10 mouse cellular contexts compared by ENCODE assay signal in genomic region chr7:139364936-139365830, GRCm38 (mm10). TPM values are rescaled to one million over a fixed set of nuclear protein-coding genes. Genes with fewer than 3 reads are reported as not detected.
DNase-seq lines count a peak whose midpoint lies in the region; ATAC-seq lines count a peak whose summit lies in the region.
"Had no signal": no experiment of that assay in that cellular context is flagged by ENCODE, and none has a peak within 500 bp of the region (broad histone marks: within the 10 kb centered on the region; RNA-seq: fewer than 3 reads in every experiment).

No protein-coding gene starts in this region.

- H3K9me3 ChIP-seq in hindbrain, embryonic 10.5 days, result no peaks in the 10 kb centered on the region
- no peaks in the 10 kb centered on the region for H3K9me3 ChIP-seq in hindbrain, embryonic 16.5 days (ENCODE audit: control insufficient read depth, low read length)
- no peaks in the 10 kb centered on the region for H3K9me3 ChIP-seq in heart, embryonic 15.5 days (replicated peaks)
- H3K9me3 ChIP-seq in liver, embryonic 15.5 days (replicated peaks), result no peaks in the 10 kb centered on the region
- H3K9me3 ChIP-seq: hindbrain, embryonic 15.5 days; midbrain, embryonic 13.5 days had no signal

- intact Hi-C loops in gastrocnemius, postnatal 36 days (cut with DNase I), result loop anchor here (2.0 kb wide), 2 partner anchors 24 to 56 kb away; partner anchors contain the start of gene Inpp5a

- peaks cover 48% of the 10 kb centered on the region for H3K4me1 ChIP-seq in hindbrain, embryonic 10.5 days (replicated peaks)
- H3K4me1 ChIP-seq in hindbrain, embryonic 16.5 days (ENCODE audit: control insufficient read depth, insufficient read depth, low read depth, low read length), result peaks cover 19% of the 10 kb centered on the region
- H3K4me1 ChIP-seq in heart, embryonic 15.5 days (replicated peaks), result peaks cover 89% of the 10 kb centered on the region
- H3K4me1 ChIP-seq in liver, embryonic 15.5 days (replicated peaks), result peaks cover 26% of the 10 kb centered on the region

- H3K27me3 ChIP-seq in hindbrain, embryonic 10.5 days (ENCODE audit: insufficient read depth, poor library complexity, severe bottlenecking), result 0 out of 2 replicates have a peak, but pooled peaks cover 4% of the 10 kb centered on the region
- no peaks in the 10 kb centered on the region for H3K27me3 ChIP-seq in hindbrain, embryonic 16.5 days (replicated peaks; ENCODE audit: control insufficient read depth, insufficient read depth, low read length)
- no peaks in the 10 kb centered on the region for H3K27me3 ChIP-seq in heart, embryonic 15.5 days
- H3K27me3 ChIP-seq in liver, embryonic 15.5 days, result no peaks in the 10 kb centered on the region
- H3K27me3 ChIP-seq: hindbrain, embryonic 15.5 days; midbrain, embryonic 13.5 days had no signal

- H3K36me3 ChIP-seq in hindbrain, embryonic 10.5 days, result no peaks in the 10 kb centered on the region
- no peaks in the 10 kb centered on the region for H3K36me3 ChIP-seq in hindbrain, embryonic 16.5 days (ENCODE audit: control insufficient read depth, insufficient read depth, low read length)
- H3K36me3 ChIP-seq in heart, embryonic 15.5 days, result no peaks in the 10 kb centered on the region
- H3K36me3 ChIP-seq in liver, embryonic 15.5 days (replicated peaks), result no peaks in the 10 kb centered on the region
- H3K36me3 ChIP-seq: hindbrain, embryonic 15.5 days; midbrain, embryonic 13.5 days had no signal

- H3K9ac ChIP-seq in hindbrain, embryonic 16.5 days (ENCODE audit: low read depth, low read length), result no peak overlapping the region
- H3K9ac ChIP-seq in heart, embryonic 15.5 days, result peak overlapping the region; percentile 19; the same call in 1 of the 2 replicates
- no peak overlapping the region for H3K9ac ChIP-seq in liver, embryonic 15.5 days
- H3K9ac ChIP-seq: hindbrain, embryonic 15.5 days; midbrain, embryonic 13.5 days had no signal

- peak overlapping the region; percentile 83 for H3K27ac ChIP-seq in hindbrain, embryonic 10.5 days
- no peak overlapping the region for H3K27ac ChIP-seq in hindbrain, embryonic 16.5 days (ENCODE audit: low read depth, low read length)
- H3K27ac ChIP-seq in heart, embryonic 15.5 days, result peak overlapping the region; percentile 94
- H3K27ac ChIP-seq in liver, embryonic 15.5 days (replicated peaks), result 0 out of 2 replicates have a peak overlapping the region, but pooled peaks have one; percentile 30

- 82% methylated on average over 13 of the region's 13 CpGs for WGBS in hindbrain, embryonic 10.5 days
- 82% methylated on average over 13 of the region's 13 CpGs for WGBS in hindbrain, embryonic 16.5 days
- 25% methylated on average over 13 of the region's 13 CpGs for WGBS in heart, embryonic 15.5 days
- 61% methylated on average over 13 of the region's 13 CpGs for WGBS in liver, embryonic 15.5 days (ENCODE audit: insufficient replicate concordance)

- no peak overlapping the region for H3K4me3 ChIP-seq in hindbrain, embryonic 10.5 days
- no peak overlapping the region for H3K4me3 ChIP-seq in hindbrain, embryonic 16.5 days (ENCODE audit: low read length)
- no peak overlapping the region for H3K4me3 ChIP-seq in heart, embryonic 15.5 days
- no peak overlapping the region for H3K4me3 ChIP-seq in liver, embryonic 15.5 days (replicated peaks)
- H3K4me3 ChIP-seq: hindbrain, embryonic 15.5 days; midbrain, embryonic 13.5 days had no signal

- no peak for DNase-seq in hindbrain, embryonic 10.5 days (ENCODE audit: low spot score)
- DNase-seq in R1 (ENCODE audit: low read depth, low spot score) (peak; percentile 42), adipocyte (ENCODE audit: low spot score) (no peak)
- DNase-seq in right cerebral cortex, adult 2 months (ENCODE audit: low spot score in 2 of 2), result no peak
- DNase-seq in gastrocnemius, postnatal 36 days, result no peak

- no peak for ATAC-seq in hindbrain, embryonic 16.5 days
- no peak for ATAC-seq in heart, embryonic 15.5 days (replicated peaks; ENCODE audit: insufficient number of reproducible peaks, insufficient read depth, low FRiP score, low read depth)
- ATAC-seq in liver, embryonic 15.5 days (ENCODE audit: insufficient read depth), result no peak

- no peak overlapping the region for H3K4me2 ChIP-seq in hindbrain, embryonic 16.5 days (ENCODE audit: low read length)
- peak overlapping the region; percentile 53; the same call in 1 of the 2 replicates for H3K4me2 ChIP-seq in heart, embryonic 15.5 days
- H3K4me2 ChIP-seq in liver, embryonic 15.5 days, result no peak overlapping the region
- H3K4me2 ChIP-seq: hindbrain, embryonic 15.5 days had no signal

RNA-seq across cellular contexts. Expression of gene Inpp5a, which starts 23.7 kb away (rescaled TPM):
- polyA plus RNA-seq in hindbrain, embryonic 10.5 days (2016; fragmentation: Nextera tagmentation; extraction: Ambion mirVana), result 17.9 and 19.0 TPM in 2 replicates
- 17.4 and 18.8 TPM in 2 replicates for polyA plus RNA-seq in hindbrain, embryonic 16.5 days (2015; fragmentation: Nextera tagmentation; extraction: Ambion mirVana)
- polyA plus RNA-seq in heart, embryonic 15.5 days (2015; fragmentation: Nextera tagmentation; extraction: Ambion mirVana), result 53.4 and 58.4 TPM in 2 replicates
- 4.1 and 5.0 TPM in 2 replicates for polyA plus RNA-seq in liver, embryonic 15.5 days (2015; fragmentation: Nextera tagmentation; extraction: Ambion mirVana)
- 10 to 100 TPM; 61.3 to 72.5 TPM for total RNA-seq in gastrocnemius, postnatal 36 days (2021)
